Mouse (Mus musculus): ENCODE data around the gene Tmem269. TPM values are rescaled to one million over a fixed set of nuclear protein-coding genes. Genes with fewer than 3 reads are reported as not detected.

Tmem269 gene
- polyA plus RNA-seq, 1 experiment from 2014 or later: 0.09 TPM

- H3K9me3 ChIP-seq (replicated peaks): no peaks in the 10 kb centered on the region
- peaks cover 21% of the 10 kb centered on the region for H3K4me1 ChIP-seq
- no peak overlapping the region for H3K27ac ChIP-seq (replicated peaks)
- no peaks in the 10 kb centered on the region for H3K27me3 ChIP-seq (ENCODE audit: low read depth, poor library complexity, severe bottlenecking)
- no peak overlapping the region for H3K4me3 ChIP-seq
- H3K36me3 ChIP-seq: peaks cover 43% of the 10 kb centered on the region
- peak; percentile 80 for DNase-seq (ENCODE audit: low spot score)
- WGBS: 6% methylated on average over 4 of the region's 4 CpGs
These were observed 50.4 kb downstream of the Tmem269 start for GRCm38 (mm10) chr4:119167663-119168062.

- peaks cover 15% of the 10 kb centered on the region for H3K4me1 ChIP-seq
- H3K4me3 ChIP-seq: no peak overlapping the region
- H3K27ac ChIP-seq (replicated peaks): no peak overlapping the region
- no peaks in the 10 kb centered on the region for H3K27me3 ChIP-seq (ENCODE audit: low read depth, poor library complexity, severe bottlenecking)
- no peaks in the 10 kb centered on the region for H3K9me3 ChIP-seq (replicated peaks)
- DNase-seq (ENCODE audit: low spot score): no peak
- H3K36me3 ChIP-seq: peaks cover 39% of the 10 kb centered on the region
- WGBS: 80% methylated on average over 4 of the region's 4 CpGs
These were observed 50.9 kb downstream of the Tmem269 start for GRCm38 (mm10) chr4:119167068-119167467.

- peaks cover 29% of the 10 kb centered on the region for H3K36me3 ChIP-seq
- no peak overlapping the region for H3K27ac ChIP-seq (replicated peaks)
- H3K27me3 ChIP-seq (ENCODE audit: low read depth, poor library complexity, severe bottlenecking): no peaks in the 10 kb centered on the region
- WGBS: 75% methylated on average over 7 of the region's 7 CpGs
- H3K4me3 ChIP-seq: no peak overlapping the region
- no peak for DNase-seq (ENCODE audit: low spot score)
- H3K4me1 ChIP-seq: peaks cover 6% of the 10 kb centered on the region
- no peaks in the 10 kb centered on the region for H3K9me3 ChIP-seq (replicated peaks)
These were observed 52.1 kb downstream of the Tmem269 start for GRCm38 (mm10) chr4:119165916-119166315.

GRCm38 (mm10) chr4:119162990-119163389, 55.0 kb downstream of the Tmem269 start:
- Histone ChIP-seq H3K4me1 (no peaks in the 10 kb centered on the region), H3K27me3 (ENCODE audit: low read depth, poor library complexity, severe bottlenecking) (no peaks in the 10 kb centered on the region), H3K9me3 (replicated peaks) (no peaks in the 10 kb centered on the region), H3K36me3 (peaks cover under 1% of the 10 kb centered on the region; the same call in 1 of the 2 replicates), H3K27ac (replicated peaks) (no peak overlapping the region), H3K4me3 (no peak overlapping the region)
- DNase-seq (ENCODE audit: low spot score): no peak
- 70% methylated on average over 4 of the region's 4 CpGs for WGBS

- H3K4me3 ChIP-seq: no peak overlapping the region
- 82% methylated on average over 3 of the region's 3 CpGs for WGBS
- no peaks in the 10 kb centered on the region for H3K9me3 ChIP-seq (replicated peaks)
These were observed 56.7 kb downstream of the Tmem269 start for GRCm38 (mm10) chr4:119161358-119161757.

GRCm38 (mm10) chr4:119157891-119158290, 60.1 kb downstream of the Tmem269 start:
- Histone ChIP-seq H3K36me3 (no peaks in the 10 kb centered on the region), H3K4me1 (no peaks in the 10 kb centered on the region), H3K27ac (replicated peaks) (no peak overlapping the region), H3K9me3 (replicated peaks) (no peaks in the 10 kb centered on the region), H3K4me3 (no peak overlapping the region), H3K27me3 (ENCODE audit: low read depth, poor library complexity, severe bottlenecking) (no peaks in the 10 kb centered on the region)
- 86% methylated on average over 5 of the region's 5 CpGs for WGBS
- no peak for DNase-seq (ENCODE audit: low spot score)

More at GRCm38 (mm10) chr4:119161358-119161757, 56.7 kb downstream of the Tmem269 start:
- no peaks in the 10 kb centered on the region for H3K36me3 ChIP-seq
- H3K27ac ChIP-seq (replicated peaks): no peak overlapping the region
- no peaks in the 10 kb centered on the region for H3K27me3 ChIP-seq (ENCODE audit: low read depth, poor library complexity, severe bottlenecking)
- DNase-seq (ENCODE audit: low spot score): no peak
- H3K4me1 ChIP-seq: no peaks in the 10 kb centered on the region

- H3K36me3 ChIP-seq: no peaks in the 10 kb centered on the region
- H3K4me3 ChIP-seq: no peak overlapping the region
- no peaks in the 10 kb centered on the region for H3K27me3 ChIP-seq (ENCODE audit: low read depth, poor library complexity, severe bottlenecking)
- no peaks in the 10 kb centered on the region for H3K9me3 ChIP-seq (replicated peaks)
- DNase-seq (ENCODE audit: low spot score): peak; percentile 58
- whole genome bisulfite sequencing: 36% methylated on average over 2 of the region's 2 CpGs
- H3K4me1 ChIP-seq: no peaks in the 10 kb centered on the region
- H3K27ac ChIP-seq (replicated peaks): no peak overlapping the region
These were observed 60.8 kb downstream of the Tmem269 start for GRCm38 (mm10) chr4:119157186-119157585.

Other genes with a start within 250 kb of the Tmem269 start
- gene Slc2a1, start 109.5 kb downstream of the Tmem269 start, polyA plus RNA-seq (2016; fragmentation: Nextera tagmentation; extraction: Ambion mirVana): 212 and 273 TPM in 2 replicates
- gene Zfp691, start 44.0 kb downstream of the Tmem269 start, polyA plus RNA-seq (2016; fragmentation: Nextera tagmentation; extraction: Ambion mirVana): 13.1 and 13.3 TPM in 2 replicates
- 8.2 and 9.7 TPM in 2 replicates for gene Ermap, start 28.2 kb downstream of the Tmem269 start, polyA plus RNA-seq (2016; fragmentation: Nextera tagmentation; extraction: Ambion mirVana)
- 152 and 156 TPM in 2 replicates for gene Svbp, start 22.9 kb downstream of the Tmem269 start, polyA plus RNA-seq (2016; fragmentation: Nextera tagmentation; extraction: Ambion mirVana)
- 37.3 and 41.3 TPM in 2 replicates for gene AU022252, start 14.5 kb upstream of the Tmem269 start, polyA plus RNA-seq (2016; fragmentation: Nextera tagmentation; extraction: Ambion mirVana)
- 15.9 and 19.1 TPM in 2 replicates for gene P3h1, start 14.7 kb upstream of the Tmem269 start, polyA plus RNA-seq (2016; fragmentation: Nextera tagmentation; extraction: Ambion mirVana)
- gene Cldn19, start 37.2 kb upstream of the Tmem269 start, polyA plus RNA-seq (2016; fragmentation: Nextera tagmentation; extraction: Ambion mirVana): 0.12 and 0.17 TPM in 2 replicates
- gene Ybx1, start 76.4 kb upstream of the Tmem269 start, polyA plus RNA-seq (2016; fragmentation: Nextera tagmentation; extraction: Ambion mirVana): 1,019 and 1,063 TPM in 2 replicates
- gene Ppih, start 102.3 kb upstream of the Tmem269 start, polyA plus RNA-seq (2016; fragmentation: Nextera tagmentation; extraction: Ambion mirVana): 133 and 150 TPM in 2 replicates
- 9.0 and 9.1 TPM in 2 replicates for gene Ccdc30, start 197.3 kb upstream of the Tmem269 start, polyA plus RNA-seq (2016; fragmentation: Nextera tagmentation; extraction: Ambion mirVana)
- gene Ppcs, start 204.2 kb upstream of the Tmem269 start, polyA plus RNA-seq (2016; fragmentation: Nextera tagmentation; extraction: Ambion mirVana): 24.0 and 27.5 TPM in 2 replicates
- 0.35 TPM in 1 of 2 replicates, not detected in the other for gene Zmynd12, start 204.6 kb upstream of the Tmem269 start, polyA plus RNA-seq (2016; fragmentation: Nextera tagmentation; extraction: Ambion mirVana)